Mouse (Mus musculus): ENCODE measurements around the gene Irf2bpl. TPM values are rescaled to one million over a fixed set of nuclear protein-coding genes. Genes with fewer than 3 reads are reported as not detected.

Irf2bpl gene
- total RNA-seq, 2 experiments from 2014 or later = 77.9 to 81.5 TPM

DNA sequence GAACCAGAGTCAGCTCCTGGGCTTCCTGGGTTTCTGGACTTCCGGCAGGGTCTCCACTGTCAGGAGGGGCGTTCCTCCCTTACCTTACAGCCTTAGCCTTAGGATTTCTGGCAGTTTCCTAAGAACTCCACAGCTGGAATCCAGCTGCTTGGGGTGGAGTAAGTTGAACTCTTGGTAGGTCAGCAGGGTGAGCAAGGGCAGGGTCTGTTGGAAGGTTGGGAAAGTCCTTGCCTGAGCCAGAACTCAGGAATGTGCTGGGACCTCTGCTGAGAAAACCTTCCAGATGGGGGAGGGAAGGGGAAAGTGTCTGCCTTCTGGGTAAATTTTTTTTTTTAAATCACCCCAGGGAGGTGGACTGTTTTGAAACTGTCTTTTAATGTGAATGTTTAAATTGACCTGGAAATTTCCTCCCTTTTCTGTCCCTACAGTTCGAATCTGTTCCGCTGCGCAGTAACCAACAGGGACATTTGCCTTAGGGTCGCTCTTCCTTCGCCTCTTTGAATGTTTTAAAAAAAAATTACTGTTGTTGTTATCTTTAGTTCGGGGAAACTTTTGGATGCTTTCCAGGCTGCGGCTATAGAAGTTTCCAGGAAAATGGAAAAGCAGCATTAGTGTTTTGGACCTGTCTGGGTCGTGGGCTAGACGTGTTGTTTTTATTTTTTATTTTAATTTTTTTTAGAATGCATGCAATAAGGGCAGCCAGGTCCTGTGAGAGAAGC is 15.0 kb upstream of the Irf2bpl start:
- DNase-seq (ENCODE audit: low spot score in 2 of 2) = no peak

DNA sequence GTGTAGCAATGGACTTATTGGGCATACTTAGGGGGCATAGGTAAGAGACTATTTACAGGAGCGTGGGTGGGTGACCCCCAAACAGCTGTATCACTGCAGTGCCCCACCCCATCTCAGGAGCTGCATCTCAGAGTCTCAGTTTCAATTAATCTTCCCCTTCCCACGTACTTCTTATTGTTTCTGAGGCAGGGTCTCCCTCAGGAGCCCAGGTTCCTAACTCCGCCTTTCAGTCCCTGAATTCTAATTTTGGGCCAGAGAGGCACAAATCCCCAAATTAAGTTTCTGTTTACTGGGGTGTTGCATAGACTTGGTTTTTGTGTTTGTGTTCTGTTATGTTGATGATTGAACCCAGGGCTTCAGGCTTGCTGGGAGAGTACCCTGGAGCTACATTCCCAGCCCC is 13.8 kb upstream of the Irf2bpl start:
- DNase-seq (ENCODE audit: low spot score in 2 of 2) = no peak

DNA sequence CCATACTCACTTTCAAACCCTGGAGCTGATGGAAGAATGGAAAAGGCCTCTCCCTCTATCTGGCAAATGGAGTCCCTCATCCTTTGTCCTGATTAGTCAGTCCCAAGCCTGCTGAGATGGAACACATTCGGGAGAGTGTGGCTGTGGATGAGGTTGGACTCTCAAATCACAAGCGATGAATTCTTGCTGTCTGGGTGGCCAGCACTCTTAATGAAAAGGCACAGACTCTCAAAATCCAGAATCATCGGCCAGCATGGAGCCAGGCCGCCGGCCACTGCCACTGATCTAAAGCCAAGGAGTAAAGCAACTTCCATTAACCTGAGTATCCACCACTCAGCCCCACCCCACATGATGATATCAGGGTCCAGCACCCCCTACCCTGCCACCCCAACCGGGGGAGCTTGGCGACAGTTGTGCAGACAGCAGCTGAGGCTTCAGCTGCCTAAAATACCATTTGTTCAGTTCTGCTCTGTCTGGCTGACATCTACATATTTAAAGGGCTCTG is 13.2 kb upstream of the Irf2bpl start:
- peak in 1 of 2 experiments; percentile 56 for DNase-seq (ENCODE audit: low spot score in 2 of 2)

DNA sequence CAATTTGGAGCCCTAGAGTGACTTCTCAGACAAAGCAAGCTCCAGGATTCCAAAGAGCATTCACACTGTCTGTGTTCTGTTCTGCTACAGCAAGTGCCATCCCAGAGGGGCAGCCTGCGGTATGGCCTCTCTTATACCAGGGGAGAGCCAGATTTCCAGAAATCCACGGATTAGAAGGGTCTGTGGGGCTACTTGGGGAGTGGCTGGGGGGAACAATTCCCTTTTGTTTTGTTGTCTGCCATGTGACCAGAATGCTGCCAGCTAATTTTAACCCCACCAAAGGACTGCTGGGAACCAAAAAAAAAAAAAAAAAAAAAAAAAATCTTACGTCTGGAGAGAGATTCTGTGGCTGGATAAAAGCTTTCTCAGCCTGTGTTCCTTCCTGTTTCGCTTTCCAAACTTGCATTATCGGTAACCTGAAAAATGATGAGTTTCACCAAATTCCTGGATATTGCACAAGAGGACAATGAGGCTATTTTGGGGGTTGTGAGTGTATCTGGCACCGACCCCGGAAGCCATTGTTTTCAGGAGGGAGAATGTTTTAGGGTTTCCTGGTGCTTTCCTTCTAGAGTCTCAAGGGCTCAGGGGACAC is 12.4 kb upstream of the Irf2bpl start:
- peak in 1 of 2 experiments; percentile 59 for DNase-seq (ENCODE audit: low spot score in 2 of 2)

DNA sequence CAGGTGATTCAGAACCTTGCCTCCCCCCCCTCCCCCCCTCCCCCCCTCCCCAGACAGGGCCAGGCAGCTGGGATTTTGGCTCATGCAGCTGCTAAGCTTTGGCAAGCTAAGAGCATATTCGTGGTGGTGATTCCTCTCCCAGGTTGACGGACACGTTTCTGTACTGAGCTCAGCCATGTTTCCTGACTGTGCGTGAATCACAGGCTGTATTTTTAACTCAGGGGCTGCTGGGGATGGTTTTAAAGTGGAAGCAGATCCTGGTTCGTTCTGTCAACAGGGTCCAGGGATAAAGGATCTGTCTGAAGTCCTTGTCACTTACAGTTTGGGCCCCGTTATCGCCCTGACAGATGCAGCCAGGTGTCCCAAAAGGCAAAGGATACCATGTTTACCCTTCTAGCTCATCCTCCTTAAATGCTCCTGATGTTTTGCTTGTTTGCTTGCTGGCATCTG is 11.9 kb upstream of the Irf2bpl start:
- no peak for DNase-seq (ENCODE audit: low spot score in 2 of 2)

DNA sequence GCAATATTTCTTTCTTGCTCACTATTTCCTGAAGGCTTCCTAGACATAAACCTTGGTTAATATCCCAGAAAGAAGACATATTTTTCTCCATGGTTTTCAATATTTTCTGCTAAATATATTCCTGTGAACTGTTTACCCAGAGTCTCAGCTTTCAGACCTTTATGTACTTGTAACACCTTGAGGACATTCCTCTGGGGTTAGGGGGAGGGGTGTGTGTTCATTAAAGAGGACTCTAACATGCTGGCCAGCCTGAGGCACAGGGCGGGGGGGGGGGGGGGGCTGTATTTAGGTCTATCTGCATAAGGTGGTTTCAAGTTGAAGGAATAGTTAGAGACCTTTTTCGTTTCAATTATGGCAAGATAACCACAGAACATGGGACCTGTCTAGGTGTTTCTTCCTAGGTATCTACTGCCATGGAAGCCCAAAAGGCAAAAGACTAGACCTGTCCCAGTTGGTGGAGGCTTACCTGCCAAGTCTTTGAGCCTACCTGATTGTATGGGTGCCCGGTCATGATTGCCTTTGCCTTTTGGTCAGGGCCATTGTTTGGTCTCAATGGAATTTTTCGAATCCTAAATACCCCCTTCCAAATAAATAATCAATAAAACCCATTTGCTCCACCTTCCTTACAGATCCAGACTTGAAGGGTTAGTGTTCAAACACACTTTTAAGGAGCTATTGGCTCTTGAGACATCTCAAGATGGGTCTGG is 11.3 kb upstream of the Irf2bpl start:
- no peak for DNase-seq (ENCODE audit: low spot score in 2 of 2)

DNA sequence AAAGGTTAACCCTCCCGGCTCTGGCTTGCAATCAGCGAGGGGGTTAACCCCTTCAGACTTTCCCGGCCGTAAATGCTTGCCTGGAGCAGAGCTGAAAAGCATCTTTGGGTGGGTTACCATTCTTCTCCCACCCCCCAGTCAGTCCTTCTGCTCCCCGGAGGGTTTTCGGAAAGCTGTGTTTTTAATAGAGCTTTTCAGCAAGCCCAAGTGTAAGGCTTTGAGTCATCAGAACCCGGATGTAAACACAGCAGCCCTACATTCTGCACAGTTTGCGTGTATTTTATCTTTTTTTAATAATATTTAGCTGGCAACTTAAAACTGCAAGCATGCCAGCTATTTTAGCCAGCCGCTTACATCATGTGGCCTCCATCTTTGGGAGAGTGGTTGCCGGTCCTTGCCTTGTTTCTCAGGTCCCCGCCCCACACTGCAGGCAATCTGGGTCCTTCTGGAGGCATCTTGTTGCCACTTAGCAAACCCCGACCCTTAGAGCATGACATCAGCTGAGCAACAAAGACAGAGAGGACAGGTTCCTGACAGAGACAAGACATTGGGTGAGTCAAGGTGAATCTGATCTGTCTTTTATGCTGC is 10.3 kb upstream of the Irf2bpl start:
- DNase-seq (ENCODE audit: low spot score in 2 of 2) = peak in 1 of 2 experiments; percentile 61

DNA sequence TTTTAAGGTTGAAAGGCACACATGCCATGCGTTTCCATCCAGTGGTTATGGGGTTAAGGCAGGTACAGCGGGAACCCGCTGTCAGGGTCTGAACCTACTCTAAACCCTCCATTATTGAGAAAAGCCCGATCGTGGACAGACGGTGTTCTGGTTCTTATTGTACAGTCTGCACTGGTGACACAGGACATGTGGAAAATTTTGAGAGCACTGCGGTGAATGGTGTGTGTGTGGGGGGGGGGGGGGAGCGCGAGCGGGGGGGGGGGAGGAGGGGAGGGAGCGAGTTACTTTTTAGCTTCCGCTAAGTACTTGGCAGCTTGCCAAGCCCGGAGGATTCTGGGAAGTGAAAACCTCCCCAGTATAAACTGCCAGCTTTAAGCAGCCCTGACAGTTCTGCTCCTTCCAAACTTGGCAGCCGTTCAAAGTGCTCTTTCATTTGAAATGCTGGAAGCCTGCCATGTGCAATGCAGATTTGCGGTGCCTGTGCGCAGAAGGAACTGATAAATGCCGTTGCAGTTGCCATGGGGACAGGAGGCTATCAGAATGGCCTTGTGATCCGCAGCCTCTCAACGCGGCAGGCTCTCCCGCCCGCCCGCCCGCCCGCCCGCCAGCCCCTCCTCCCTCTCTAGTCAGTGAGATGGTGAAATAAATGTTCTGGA is 9.7 kb upstream of the Irf2bpl start:
- DNase-seq (ENCODE audit: low spot score in 2 of 2) = peak; percentile 98

DNA sequence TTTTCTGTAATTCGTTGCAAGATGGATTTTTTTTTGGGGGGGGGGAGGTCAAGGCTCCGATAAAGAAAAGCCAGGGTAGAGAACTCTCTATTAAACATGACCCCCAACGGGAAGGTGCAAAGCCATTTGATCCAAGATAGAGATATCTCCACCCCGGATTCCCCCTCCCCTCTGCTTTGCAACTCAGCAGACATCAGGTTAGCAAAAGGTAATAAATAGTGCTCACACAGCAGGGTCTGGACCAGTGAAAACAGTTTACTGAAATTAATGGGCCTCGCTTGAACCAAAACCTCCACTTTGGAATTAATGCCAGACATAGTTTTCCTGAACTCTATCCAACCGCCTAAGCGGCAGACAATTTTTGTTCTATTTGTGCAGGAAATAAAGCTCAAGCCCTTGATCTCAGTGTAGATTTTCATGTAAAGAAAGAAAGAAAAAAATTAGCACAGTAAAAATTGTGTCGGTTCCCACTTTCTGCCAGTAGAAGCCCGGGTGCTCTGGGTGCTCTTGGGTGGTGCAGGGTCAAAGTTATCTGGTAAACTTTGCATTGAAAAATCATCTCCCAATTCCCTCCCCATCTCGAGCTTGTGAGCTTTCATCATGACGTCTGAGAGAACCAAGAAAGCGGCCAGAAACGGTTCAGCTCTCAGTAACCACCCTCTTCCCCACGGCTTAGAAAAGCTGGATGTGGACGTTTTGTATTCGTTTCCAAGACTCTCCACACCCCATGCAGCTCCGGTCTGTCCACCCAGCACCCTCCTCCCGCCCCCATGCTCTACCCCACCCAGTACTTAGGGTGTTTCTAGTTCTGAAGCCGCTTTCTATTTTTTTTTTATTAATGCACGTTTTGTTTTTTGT is 9.0 kb upstream of the Irf2bpl start:
- no peak for DNase-seq (ENCODE audit: low spot score in 2 of 2)

DNA sequence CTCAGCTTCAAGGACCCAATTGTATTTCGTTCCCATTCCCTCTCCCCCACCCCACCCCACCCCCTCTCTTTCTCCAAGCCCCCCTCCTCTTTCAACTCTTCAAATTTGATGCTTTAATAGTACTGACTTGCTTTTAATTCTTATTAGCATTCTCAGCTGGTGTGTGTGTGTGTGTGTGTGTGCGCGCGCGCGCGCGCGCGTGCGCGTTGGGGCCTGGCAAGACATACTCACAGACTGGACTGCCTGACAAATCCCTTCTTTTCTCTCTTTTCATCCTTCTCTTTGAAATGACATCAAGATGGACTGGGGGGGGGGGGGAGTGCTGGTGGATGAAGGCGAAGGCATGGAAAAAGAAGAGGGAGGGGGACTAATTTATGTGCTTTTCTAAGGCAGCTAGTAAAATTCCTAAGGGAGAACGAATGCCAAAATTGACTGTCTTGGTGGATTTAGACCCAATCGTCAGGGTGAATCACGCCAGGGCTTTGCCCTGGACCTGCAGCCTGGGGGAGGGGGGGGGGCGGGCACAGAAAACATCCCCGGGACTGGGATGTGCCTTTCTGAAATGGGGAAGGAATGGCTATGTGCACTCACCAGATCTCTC is 8.2 kb upstream of the Irf2bpl start:
- DNase-seq (ENCODE audit: low spot score in 2 of 2) = no peak

DNA sequence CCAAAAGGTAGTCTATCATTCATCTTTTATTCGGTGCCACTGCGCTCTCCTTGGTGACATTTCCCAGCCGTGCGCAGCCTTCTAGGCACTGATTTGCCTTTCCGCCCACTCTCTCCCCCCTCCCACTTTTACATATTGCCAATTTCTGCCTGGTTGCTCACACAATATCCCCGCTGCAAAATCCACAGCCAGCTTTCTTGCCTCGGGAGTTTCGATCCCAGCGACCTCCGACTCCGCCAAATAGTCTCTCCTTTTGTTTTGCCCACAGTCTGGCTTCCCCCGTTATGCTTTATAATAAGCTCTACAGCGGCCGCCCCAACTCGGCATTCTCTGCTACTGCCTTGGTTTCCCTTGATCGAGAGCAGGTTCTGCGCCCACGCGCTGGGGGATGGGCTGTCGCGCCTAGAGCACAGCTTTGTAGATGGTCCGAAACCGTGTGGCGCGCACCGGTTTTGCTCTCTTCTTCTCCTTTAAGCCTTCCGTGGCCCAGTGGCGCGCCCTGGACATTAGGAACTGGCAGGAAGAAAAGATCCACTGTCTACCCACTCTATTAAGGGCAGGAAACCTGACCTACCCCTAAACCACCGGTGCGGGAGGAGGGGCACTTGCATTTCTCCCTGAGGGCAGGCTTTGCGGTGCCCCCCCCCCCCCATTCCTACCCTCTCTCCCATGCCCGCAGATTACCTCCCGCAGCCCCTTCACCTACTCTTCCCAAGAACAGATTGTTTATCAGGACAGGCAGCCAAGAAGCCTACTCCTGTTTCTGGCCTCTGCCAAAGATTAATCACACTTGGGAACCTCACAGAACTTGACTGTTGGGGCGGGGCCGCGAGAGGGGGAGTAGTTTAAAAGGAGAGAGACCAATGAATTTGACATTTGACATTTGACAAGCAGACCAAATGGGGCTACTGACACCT is 7.4 kb upstream of the Irf2bpl start:
- DNase-seq (ENCODE audit: low spot score in 2 of 2) = peak; percentile 67 to 77

DNA sequence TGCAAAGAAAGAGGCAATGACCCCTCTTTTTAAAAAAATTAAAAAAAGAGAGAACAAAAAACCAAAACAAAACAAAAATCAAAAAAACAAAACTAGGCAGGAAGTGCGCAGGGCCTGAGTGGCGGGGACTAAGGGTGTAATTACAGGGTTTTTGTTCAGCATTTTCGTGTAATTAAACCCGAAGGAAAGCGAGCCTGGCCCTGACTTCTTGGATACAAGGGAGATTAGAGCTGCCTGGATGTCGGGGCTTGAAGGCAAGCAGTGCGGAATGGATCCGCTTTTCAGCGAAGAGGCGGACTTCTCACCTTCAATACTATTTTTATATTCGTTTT is 6.8 kb upstream of the Irf2bpl start:
- no peak for DNase-seq (ENCODE audit: low spot score in 2 of 2)

DNA sequence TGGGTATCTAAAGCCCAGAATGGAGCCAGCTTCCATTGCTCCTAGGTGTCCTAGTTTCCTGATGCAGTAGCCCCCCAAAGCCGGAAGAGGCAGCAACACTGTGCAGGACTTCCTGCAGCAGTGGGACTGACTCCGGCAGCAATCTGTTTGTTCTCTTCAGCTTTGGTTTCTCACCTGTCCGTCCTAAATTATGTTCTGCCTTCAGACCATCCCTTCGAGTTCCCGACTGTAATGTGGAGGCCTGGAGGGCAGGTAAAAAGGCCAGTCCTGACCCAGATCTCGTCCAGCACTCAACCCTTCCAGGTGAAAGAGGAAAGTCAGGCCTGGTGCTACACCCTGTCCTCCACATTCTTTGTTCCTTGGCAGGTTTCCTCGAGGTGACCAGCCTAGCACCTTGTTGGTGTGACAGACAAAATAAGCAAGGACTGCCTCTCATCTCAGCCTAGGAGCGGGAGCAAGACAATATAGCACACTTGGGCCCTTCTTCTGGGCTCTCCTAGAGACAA is 6.3 kb upstream of the Irf2bpl start:
- DNase-seq (ENCODE audit: low spot score in 2 of 2) = no peak

DNA sequence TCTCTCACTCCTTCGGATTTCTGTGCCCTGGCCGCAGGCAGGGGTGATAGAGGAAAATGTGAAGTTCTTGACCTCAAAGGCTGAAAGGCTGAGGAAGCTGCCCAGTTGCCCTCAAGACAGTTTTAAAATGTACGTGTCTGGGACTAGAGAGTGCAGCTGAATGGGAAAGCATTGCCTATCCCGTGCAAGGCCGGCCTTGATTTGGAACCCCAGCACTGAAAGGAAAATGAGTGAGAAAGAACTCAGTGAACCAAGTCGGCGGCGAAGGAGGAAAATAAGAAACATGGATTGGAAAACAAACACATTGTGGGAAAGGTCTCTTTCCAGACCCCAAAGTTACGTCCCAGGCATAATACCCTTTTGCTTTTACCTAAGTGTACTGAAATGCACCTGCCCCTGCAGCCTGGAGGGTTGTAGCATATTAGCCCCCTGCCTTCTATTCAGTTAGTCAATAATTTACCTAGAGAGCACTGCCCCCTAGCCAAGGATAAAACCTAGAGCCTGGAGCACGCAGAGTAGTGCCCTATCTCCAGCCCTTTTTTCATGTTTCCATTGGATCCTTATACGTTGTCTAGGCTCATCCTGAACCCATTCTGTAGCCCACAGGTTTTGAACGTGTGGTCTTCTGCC is 5.6 kb upstream of the Irf2bpl start:
- no peak for DNase-seq (ENCODE audit: low spot score in 2 of 2)

DNA sequence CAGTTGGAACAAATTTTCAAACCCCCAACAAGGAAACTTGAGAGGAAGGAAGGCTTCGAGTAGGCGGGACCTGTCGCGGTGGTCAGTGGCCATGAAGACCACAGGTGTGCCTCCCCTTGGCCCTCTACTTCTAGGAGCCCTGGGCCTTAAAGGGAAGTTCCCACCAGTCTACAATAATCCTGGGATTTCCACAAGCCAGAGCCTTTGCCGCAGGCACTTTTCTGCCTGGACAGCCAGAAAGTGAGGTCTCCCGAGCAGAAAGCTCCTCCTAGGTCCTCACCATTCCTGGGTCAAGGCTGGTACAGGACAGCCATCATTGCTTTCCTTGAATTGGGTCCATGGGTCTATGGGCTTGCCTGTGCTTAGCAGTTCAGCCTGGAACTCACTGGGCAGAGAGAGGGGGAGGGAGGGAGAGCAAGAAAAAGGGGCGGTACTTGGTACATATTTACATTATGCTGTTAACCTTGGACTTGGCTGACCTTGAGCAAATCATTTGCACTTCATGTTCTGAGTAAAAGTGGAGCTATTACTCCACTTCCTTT is 4.6 kb upstream of the Irf2bpl start:
- no peak for DNase-seq (ENCODE audit: low spot score in 2 of 2)

DNA sequence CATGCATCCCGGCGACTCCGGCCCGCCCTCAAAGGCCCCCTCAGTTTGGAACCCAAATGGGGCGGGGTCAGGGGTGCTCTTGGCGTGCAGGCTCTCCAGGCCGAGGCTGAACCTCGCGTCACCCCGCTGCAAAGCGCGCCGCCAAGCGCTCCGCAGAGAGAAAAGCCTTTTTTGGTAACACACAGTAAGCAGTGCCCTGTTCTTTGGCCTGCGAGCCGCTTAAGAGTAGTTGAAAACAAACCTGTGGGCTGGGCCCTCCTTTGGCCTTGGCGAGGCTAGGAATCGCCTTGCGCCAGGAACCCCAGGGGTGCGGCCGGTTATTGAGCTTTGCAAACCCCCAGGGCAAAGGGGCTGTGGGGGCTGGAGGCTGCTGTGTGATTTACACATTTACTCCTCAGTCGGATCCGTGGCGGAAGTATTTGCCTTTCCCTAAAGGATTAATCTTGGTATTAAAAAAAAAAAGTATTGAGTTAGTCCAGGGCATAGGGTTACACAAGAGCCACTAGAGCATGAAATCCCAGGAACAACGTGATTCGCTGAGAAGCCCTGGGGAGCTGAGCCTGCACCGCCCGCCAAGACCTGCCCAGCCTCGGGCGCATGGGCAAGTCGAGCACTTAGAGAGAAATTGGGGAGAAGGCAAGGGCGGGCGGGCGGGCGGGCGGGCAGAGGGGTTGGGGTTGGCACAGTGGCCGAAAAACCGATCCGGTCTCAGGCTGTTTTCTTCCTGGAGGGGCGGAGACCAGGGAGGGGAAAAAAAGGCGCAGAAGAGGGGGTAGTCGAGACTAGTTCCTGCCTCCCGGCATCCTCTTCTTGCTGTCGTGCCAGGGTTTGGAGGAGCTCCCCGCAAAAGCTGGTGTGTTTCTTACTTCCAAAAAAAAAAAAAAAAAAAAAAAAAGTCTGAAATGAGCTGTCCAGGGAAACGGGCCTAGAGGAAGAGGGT is 3.8 kb upstream of the Irf2bpl start:
- peak; percentile 66 to 77 for DNase-seq (ENCODE audit: low spot score in 2 of 2)

Measured in layer of hippocampus, postnatal 10 days (tissue).